Comparison of ENCODE assay signal across 31 mouse cellular contexts in genomic region chr14:79377041-79377440, GRCm38 (mm10).
"Had no signal": no experiment of that assay in that cellular context is flagged by ENCODE, and none has a peak within 500 bp of the region (broad histone marks: within the 10 kb centered on the region; RNA-seq: fewer than 3 reads in every experiment).

No protein-coding gene starts in this region.

- H3K4me3 ChIP-seq: left cerebral cortex, adult 2 months; limb, embryonic 10.5 days; limb, embryonic 12.5 days; limb, embryonic 13.5 days; limb, embryonic 15.5 days; liver, embryonic 12.5 days; liver, embryonic 13.5 days; liver, embryonic 15.5 days; lung, embryonic 15.5 days; megakaryocyte, embryonic 14.5 days; midbrain, embryonic 10.5 days; midbrain, embryonic 12.5 days; midbrain, embryonic 13.5 days; myocyte had no signal

- H3K4me1 ChIP-seq: limb, embryonic 10.5 days; limb, embryonic 12.5 days; limb, embryonic 13.5 days; limb, embryonic 15.5 days; liver, embryonic 12.5 days; liver, embryonic 13.5 days; liver, embryonic 15.5 days; lung, embryonic 15.5 days; midbrain, embryonic 10.5 days; midbrain, embryonic 12.5 days; midbrain, embryonic 13.5 days had no signal

- H3K9ac ChIP-seq: limb, embryonic 12.5 days; limb, embryonic 13.5 days; limb, embryonic 15.5 days; liver, embryonic 12.5 days; liver, embryonic 13.5 days; liver, embryonic 14.5 days; liver, embryonic 15.5 days; liver, postnatal 0 days; lung, embryonic 14.5 days; lung, embryonic 15.5 days; midbrain, embryonic 12.5 days; midbrain, embryonic 13.5 days had no signal

- ATAC-seq: liver, embryonic 12.5 days; liver, postnatal 0 days; lung, postnatal 0 days; midbrain, embryonic 13.5 days; midbrain, embryonic 16.5 days had no signal

- H3K4me2 ChIP-seq: limb, embryonic 12.5 days; limb, embryonic 13.5 days; limb, embryonic 15.5 days; liver, embryonic 11.5 days; liver, embryonic 12.5 days; liver, embryonic 13.5 days; liver, embryonic 15.5 days; lung, embryonic 14.5 days; lung, embryonic 15.5 days; midbrain, embryonic 11.5 days; midbrain, embryonic 12.5 days; midbrain, embryonic 13.5 days had no signal

- H3K27me3 ChIP-seq: limb, embryonic 12.5 days; limb, embryonic 13.5 days; limb, embryonic 15.5 days; liver, embryonic 12.5 days; liver, embryonic 13.5 days; liver, embryonic 15.5 days; lung, embryonic 15.5 days; megakaryocyte, embryonic 14.5 days; midbrain, embryonic 12.5 days; midbrain, embryonic 13.5 days had no signal

- H3K9me3 ChIP-seq: limb, embryonic 10.5 days; limb, embryonic 12.5 days; limb, embryonic 13.5 days; limb, embryonic 15.5 days; liver, embryonic 12.5 days; liver, embryonic 13.5 days; liver, embryonic 15.5 days; lung, embryonic 15.5 days; megakaryocyte, embryonic 14.5 days; midbrain, embryonic 10.5 days; midbrain, embryonic 12.5 days; midbrain, embryonic 13.5 days had no signal

- H3K27ac ChIP-seq: left cerebral cortex, adult 2 months; limb, embryonic 10.5 days; limb, embryonic 12.5 days; limb, embryonic 13.5 days; limb, embryonic 15.5 days; liver, embryonic 12.5 days; liver, embryonic 13.5 days; liver, embryonic 14.5 days; liver, embryonic 15.5 days; lung, embryonic 15.5 days; macrophage; midbrain, embryonic 10.5 days; midbrain, embryonic 12.5 days; midbrain, embryonic 13.5 days had no signal

- DNase-seq: left cerebral cortex, postnatal 4 days; liver; liver, embryonic 13.5 days; liver, postnatal 0 days; lung, adult 18-20 months; lung, adult 2 months; lung, embryonic 14.5 days; lung, postnatal 10 days; lung, postnatal 14 days; lung, postnatal 36 days; lung, postnatal 4 days; midbrain, embryonic 14.5 days had no signal
